Mouse (Mus musculus) CD4-positive, CD25-positive, alpha-beta regulatory T cell, adult 2 months (primary cell): ENCODE data around the gene Dst.

Experiments
- DNase-seq: peaks from one replicate; pipeline ENCODE4 v3.0.0-alpha.2; 2012; ENCODE audit warnings: low read depth, low spot score

Dst gene

DNA sequence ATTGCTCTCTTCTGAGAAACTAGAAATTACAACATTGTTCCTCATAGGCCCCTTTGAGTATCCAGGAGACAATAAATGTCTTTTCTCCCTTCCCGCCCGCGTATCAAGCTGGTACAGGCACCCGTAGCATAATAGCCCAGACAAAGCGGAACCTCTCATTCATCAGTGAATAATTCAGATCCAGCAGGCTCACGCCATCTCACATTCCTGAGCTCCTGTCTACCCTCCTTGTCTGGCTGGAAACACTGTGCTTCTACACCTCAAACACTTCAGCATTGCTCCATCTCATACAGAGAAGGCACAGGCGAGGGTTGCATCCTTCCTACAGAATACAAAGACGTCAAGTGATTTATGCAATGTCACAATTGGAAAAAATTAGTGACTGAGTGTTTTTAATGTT lies 23.8 kb downstream of the Dst start:
- no peak for DNase-seq

GRCm38 (mm10) chr1:33932196-33932595 lies 24.2 kb downstream of the Dst start:
- DNase-seq = no peak

DNA sequence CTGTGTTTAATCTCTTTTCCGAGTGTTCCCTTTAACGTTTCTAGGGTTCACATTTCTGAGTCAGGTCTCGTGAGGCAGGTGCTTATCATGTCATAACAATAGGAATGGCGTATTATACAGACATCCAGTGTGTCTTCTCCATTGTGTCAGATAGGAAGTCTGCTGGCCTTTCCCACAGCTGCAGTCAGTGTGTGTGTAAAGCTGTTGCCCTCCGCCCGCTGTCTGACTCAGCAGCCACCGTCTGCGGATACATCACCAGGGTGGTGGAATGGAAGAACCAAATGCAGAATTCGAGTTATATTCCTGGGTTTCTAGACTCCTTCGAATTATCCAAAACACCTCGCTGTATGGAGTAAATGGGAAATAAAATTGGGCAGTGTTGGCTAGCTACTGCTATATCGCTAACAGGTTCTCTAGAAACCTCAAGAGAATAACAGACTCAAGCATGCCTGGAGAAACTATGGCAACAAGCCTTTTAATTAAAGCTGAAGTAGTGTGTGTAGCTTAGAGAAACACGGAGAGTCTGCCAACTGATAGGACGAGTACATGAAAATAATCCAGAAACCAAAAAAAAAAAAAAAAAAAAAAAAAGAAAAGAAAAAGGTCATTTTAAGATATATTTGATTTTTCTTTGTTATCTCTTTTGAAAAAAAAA lies 24.9 kb downstream of the Dst start:
- no peak for DNase-seq

DNA sequence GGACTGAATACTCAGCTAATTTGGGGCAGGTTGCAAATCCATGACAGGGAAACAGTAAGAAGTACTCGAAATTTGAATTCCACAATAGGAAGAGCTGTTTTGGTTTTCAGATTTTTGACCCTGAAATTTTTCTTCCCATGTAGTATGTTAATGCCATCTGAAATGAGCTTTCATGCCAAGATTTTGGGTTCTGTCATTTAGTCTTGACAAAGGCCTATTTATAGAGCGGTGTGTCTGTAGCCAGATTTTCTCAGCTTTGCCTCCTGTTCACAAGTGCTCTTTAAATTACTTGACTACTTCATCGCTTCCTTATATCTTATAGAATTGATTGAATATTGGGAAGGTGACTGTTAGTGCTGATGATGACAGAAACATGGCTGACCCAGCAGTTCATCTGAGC lies 27.9 kb downstream of the Dst start:
- DNase-seq = no peak

DNA sequence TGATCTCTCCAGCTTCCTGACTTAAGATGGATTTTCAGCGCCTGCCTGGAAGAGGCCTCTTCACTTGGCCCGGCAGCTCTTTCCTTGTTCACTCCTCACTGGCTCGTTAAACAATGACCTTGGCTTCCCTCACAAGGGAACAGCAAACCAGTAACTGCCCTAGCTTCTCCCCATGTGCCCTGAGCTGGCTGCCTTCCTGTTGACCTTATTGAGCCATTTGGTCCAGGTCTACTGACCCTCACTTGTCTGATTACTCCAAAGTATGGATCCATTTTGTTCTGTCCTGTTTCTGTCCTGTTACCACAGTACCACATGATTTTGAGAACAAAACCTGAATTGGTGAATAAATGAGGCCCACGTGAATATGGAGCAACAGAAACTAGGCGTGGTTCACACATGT lies 31.8 kb downstream of the Dst start:
- DNase-seq = no peak

DNA sequence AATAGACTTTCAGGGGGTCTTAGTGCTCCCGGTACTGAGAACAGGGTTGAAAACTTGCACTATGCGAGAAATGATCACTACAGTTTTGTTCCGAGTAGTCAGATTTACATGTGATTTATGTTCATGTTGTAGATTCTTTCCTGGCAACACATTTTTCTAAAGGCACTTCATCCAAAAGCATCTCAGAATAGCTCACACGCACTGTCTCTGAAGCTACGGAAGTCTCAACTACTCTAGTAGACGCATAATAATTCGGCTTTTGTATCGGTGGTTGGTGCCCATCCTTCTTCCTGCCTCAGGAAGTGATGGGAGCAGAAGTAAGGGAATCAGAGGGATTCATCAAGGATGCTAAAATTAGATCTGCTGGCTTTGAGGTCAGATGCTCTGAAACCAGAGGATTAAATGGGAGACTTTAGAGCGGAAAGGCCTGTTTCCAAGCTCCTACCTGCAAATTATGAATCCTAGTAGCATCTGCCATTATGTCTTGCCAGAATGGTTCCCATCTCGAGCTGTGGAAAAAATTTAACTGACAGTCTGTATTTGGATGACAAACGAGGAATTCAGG lies 32.4 kb downstream of the Dst start:
- DNase-seq = no peak

DNA sequence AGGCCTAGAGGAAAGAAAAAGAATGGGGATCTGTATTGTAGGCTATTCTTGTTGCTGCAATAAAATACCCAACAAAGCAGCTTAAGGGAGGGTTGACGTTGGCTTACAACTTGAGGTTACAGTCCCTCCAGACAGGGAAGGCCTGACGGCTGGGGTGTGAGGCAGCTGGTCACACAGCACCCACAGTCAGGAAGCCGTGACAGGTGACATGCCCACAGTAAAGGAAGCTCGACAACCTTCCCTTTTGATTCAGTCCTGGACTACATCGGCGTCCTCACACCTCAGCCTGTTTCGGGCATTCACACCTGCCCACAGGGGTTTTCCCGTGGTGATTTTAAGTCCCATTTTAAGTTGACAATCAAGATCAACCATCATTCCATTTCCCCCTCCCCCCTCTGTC lies 34.6 kb downstream of the Dst start:
- DNase-seq = no peak

GRCm38 (mm10) chr1:33943943-33944342 lies 35.9 kb downstream of the Dst start:
- no peak for DNase-seq

DNA sequence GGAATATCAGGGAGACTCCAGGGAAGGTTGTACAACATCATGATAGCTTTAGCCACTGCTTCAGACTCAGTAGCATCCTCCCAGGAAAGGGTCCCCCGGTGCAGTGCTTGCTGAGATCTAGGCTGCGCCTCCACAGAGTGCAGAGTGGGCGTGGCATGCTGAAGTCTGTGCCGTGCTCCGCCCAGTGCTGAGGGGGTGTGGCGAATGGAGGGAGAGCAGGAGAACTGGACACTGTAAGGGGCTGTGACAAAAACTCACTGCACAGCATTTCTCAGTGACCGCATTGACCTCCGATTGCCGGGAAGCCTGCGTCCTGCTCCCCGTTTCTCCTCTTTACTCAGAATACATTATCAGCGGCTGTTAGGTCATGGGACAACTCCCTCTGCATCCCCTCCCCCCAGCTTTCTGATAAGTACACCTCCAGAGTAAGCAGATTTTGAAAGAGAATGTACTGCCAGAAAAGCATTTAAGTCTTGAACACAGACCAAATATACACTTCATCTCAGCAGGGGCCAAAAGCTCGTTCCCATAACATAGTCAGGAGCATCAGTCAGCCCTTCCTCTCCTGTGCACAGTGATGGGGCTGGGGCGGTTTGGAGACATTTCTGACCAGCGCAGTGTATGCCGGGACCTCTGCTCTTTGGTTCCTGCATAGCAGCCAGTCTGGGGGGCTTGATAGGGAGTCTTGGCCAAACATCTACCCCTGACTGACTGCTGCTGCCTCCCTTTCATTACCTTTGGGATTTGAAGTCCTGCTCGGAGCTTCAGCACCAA lies 37.1 kb downstream of the Dst start:
- DNase-seq = no peak

- no peak for DNase-seq
Measured at GRCm38 (mm10) chr1:33945756-33946155, 37.7 kb downstream of the Dst start.

- no peak for DNase-seq
Measured at GRCm38 (mm10) chr1:33946601-33947395, 38.8 kb downstream of the Dst start.

DNA sequence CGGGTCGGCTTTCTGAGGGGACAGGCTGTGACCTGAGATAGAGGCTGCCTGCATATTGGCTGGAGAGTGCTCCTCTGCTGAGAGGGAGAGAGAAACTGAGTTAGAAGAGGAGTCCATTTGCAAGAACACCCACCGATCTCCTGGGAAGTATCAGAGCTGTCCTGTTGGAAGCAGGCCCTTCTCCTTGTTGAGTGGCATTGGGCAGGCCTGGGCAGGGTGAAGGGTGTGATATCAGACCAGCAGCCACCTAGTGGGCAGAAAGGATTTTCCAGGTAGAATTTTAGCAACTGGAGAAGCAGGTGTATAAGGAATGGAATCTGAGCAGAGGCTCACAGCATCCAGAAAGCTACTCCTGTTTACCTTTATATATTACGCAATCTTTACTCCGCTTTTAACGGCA lies 39.8 kb downstream of the Dst start:
- no peak for DNase-seq

DNA sequence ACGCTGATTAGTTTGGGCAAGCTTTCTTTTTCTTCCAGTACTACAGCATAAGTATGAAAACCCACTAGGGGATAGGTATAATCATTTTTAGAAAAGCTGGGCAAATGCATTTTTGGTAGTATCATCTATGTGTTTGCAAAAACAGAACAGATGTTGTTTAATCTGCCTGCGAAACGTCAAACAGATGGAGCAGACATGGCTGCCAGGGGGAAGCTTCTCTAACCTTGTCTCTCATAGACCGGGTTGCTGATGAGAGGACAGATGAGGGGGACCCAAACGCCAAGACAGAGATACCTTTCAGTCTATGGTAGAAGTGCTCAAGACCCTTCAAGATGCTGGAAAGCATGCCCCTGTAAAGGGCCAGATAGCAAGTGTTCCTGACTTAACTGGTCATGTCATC lies 40.5 kb downstream of the Dst start:
- no peak for DNase-seq

DNA sequence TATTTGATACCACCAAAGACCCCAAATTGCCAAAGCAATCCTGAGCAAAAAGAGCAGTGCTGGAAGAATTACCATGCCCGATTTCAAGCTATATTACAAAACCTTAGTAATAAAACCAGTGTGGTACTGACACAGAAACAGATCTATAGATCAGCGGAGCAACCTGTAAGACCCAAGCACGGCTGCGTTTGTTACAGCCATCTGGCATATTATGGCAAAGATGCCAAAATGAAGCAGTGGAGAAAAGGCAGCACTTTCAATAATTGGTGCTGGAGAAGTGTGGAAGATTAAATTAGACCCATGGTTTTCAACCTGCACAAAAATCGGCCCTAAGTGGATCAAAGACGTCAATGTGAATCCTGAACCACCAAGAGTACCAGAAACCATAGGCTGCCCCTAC lies 47.6 kb downstream of the Dst start:
- no peak for DNase-seq

DNA sequence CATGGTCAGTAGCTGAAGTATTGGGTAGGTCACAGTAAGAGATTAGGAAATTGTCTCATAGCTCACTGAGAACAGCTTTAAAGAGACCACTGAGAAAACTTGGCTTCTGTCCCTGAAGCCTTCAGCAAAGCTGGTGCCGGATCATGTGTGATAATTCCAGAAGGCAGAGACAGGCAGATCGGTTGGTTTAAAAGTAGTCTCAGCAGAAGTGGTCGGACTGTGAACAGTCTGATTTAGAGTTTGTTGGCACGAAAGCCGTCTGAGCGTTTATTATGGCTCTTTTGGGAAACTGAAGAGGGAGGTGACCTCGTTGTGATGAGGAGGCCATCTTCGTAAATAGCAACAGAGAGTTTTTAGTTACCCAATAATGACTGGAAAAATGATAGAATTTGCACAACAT lies 52.4 kb downstream of the Dst start:
- no peak for DNase-seq

DNA sequence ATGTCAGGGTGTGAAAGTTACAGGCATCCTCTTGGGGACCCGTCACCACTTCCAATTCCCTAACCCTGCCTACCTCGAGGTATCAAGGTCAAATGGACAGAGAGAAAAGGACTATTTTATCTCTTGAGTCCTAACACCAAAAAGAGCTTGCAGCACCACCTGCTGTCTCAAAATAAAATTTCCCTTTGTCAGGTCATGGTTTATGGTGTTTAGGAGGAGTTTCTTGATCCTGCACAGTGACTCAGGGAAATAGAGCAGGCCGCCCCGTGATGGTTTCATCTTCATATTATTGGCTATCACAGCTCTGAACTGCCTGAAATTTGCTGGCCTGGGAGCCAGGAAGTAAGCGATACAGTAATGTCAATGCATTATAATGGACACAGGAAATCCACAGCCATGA lies 56.6 kb downstream of the Dst start:
- DNase-seq = peak; percentile 37

DNA sequence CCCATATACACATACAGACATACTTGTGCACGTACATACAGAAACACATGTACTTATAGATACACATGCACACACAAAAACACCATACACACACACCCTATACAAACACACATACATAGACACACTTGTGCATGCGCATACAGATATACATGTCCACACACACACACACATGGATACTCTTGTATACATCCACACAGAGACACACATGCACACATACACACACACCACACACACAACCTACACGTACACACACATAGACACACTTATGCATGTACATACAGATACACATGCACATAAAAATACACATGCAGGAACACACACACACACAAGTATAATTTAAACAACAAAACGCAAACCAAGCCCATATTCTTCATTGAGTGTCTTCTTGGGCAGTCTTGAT lies 57.8 kb downstream of the Dst start:
- DNase-seq = no peak

DNA sequence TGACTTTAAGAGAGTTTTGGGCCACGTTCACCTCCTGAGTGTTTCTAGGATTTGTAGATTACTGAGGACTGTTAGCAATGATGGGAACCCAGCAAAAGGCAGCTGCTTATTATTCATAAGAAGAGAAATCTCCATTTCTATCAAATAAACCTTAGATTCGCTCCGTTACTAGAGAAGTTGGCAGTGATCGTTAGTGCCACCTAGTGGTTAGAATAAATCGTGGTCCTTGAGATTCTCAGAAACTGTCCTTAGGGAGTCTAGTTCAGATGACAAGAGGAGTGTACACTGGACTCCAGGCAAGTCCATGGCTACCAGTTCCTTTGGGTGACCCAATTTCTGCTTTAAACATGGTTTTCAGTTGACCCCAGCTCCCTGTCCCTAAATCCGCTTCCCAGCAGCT lies 58.3 kb downstream of the Dst start:
- peak; percentile 61 for DNase-seq

- no peak for DNase-seq
Measured at GRCm38 (mm10) chr1:33967206-33967605, 59.2 kb downstream of the Dst start.

GRCm38 (mm10) chr1:33969910-33970309 lies 61.9 kb downstream of the Dst start:
- no peak for DNase-seq

- no peak for DNase-seq
Measured at GRCm38 (mm10) chr1:33974401-33974800, 66.4 kb downstream of the Dst start.

DNA sequence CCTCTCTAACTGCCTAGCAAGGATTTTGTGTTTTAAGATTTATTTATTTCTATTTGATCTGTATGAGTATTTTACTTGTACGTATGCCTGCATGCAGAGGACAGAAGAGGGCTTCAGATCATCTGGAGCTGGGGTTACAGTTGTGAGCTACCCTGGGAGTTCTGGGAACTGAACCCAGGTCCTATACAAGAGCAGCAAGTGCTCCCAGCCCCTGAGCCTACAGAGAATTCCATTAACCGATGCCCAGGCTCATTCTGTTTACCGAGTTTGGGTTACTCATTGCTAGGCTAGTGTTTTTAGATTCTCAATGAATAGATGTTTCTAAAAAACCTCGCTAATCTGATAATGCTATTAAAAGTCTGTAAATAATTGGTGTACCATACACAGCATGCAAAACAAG lies 67.3 kb downstream of the Dst start:
- DNase-seq = no peak
